Mouse (Mus musculus): ENCODE measurements around the gene Slc46a2. TPM values are rescaled to one million over a fixed set of nuclear protein-coding genes. Genes with fewer than 3 reads are reported as not detected.
A peak's percentile ranks its signal among the peaks of the same experiment; 100 is the strongest.

Slc46a2 gene
- total RNA-seq (2022) = not detected

- no peak for DNase-seq (ENCODE audit: low spot score in 2 of 2)
These were observed at the start of gene Slc46a2 for GRCm38 (mm10) chr4:59914608-59915403. Slc46a2 (minus strand) TSS chr4:59915056.

- DNase-seq (ENCODE audit: low spot score in 2 of 2) = no peak
These were observed 48.8 kb upstream of the Slc46a2 start, which contains the start of gene Mup6 for GRCm38 (mm10) chr4:59963405-59964344. Mup6 (plus strand) TSS chr4:59964294.

- no peak for DNase-seq (ENCODE audit: low spot score in 2 of 2)
These were observed 45.8 kb upstream of the Slc46a2 start, which contains the start of gene Mup4 for GRCm38 (mm10) chr4:59960610-59961009. Mup4 (minus strand) TSS chr4:59960710.

GRCm38 (mm10) chr4:59937543-59937942 lies 22.7 kb upstream of the Slc46a2 start:
- DNase-seq (ENCODE audit: low spot score in 2 of 2) = no peak

GRCm38 (mm10) chr4:59932505-59933281 lies 17.8 kb upstream of the Slc46a2 start:
- no peak for DNase-seq (ENCODE audit: low spot score in 2 of 2)

GRCm38 (mm10) chr4:59928347-59928746 lies 13.5 kb upstream of the Slc46a2 start:
- DNase-seq (ENCODE audit: low spot score in 2 of 2) = peak; percentile 10 to 31

GRCm38 (mm10) chr4:59927666-59928065 lies 12.8 kb upstream of the Slc46a2 start:
- no peak for DNase-seq (ENCODE audit: low spot score in 2 of 2)

- DNase-seq (ENCODE audit: low spot score in 2 of 2) = no peak
These were observed 10.2 kb upstream of the Slc46a2 start for GRCm38 (mm10) chr4:59925082-59925481.

- no peak for DNase-seq (ENCODE audit: low spot score in 2 of 2)
These were observed 3.1 kb upstream of the Slc46a2 start for GRCm38 (mm10) chr4:59917966-59918365.

GRCm38 (mm10) chr4:59908785-59909184 lies 6.1 kb downstream of the Slc46a2 start:
- DNase-seq (ENCODE audit: low spot score in 2 of 2) = no peak

GRCm38 (mm10) chr4:59907657-59908230 lies 7.1 kb downstream of the Slc46a2 start:
- no peak for DNase-seq (ENCODE audit: low spot score in 2 of 2)

GRCm38 (mm10) chr4:59907092-59907491 lies 7.8 kb downstream of the Slc46a2 start:
- DNase-seq (ENCODE audit: low spot score in 2 of 2) = no peak

GRCm38 (mm10) chr4:59902547-59902946 lies 12.3 kb downstream of the Slc46a2 start:
- no peak for DNase-seq (ENCODE audit: low spot score in 2 of 2)

GRCm38 (mm10) chr4:59901810-59902209 lies 13.0 kb downstream of the Slc46a2 start:
- no peak for DNase-seq (ENCODE audit: low spot score in 2 of 2)

- DNase-seq (ENCODE audit: low spot score in 2 of 2) = no peak
These were observed 16.3 kb downstream of the Slc46a2 start for GRCm38 (mm10) chr4:59898521-59898919.

GRCm38 (mm10) chr4:59897814-59898520 lies 16.9 kb downstream of the Slc46a2 start:
- no peak for DNase-seq (ENCODE audit: low spot score in 2 of 2)

GRCm38 (mm10) chr4:59896000-59896399 lies 18.9 kb downstream of the Slc46a2 start:
- DNase-seq (ENCODE audit: low spot score in 2 of 2) = no peak

- DNase-seq (ENCODE audit: low spot score in 2 of 2) = no peak
These were observed 19.8 kb downstream of the Slc46a2 start for GRCm38 (mm10) chr4:59894977-59895575.

GRCm38 (mm10) chr4:59894415-59894814 lies 20.4 kb downstream of the Slc46a2 start:
- no peak for DNase-seq (ENCODE audit: low spot score in 2 of 2)

- no peak for DNase-seq (ENCODE audit: low spot score in 2 of 2)
These were observed 22.1 kb downstream of the Slc46a2 start for GRCm38 (mm10) chr4:59892731-59893130.
